Mouse (Mus musculus): ENCODE measurements around the gene Pcsk7.

GRCm38 (mm10) chr9:45952890-45953289, 46.6 kb downstream of the Pcsk7 start:
- no peak for TF ChIP-seq CTCF (IDR thresholded peaks at IDR 0.05; ENCODE audit: borderline replicate concordance, extremely low read depth, insufficient read depth, insufficient read length)
- TF ChIP-seq POLR2A (IDR thresholded peaks at IDR 0.05; ENCODE audit: borderline replicate concordance, extremely low read depth, insufficient read depth, insufficient read length, poor library complexity, severe bottlenecking) = no peak

Measured in brain, embryonic 14.5 days (tissue).